Mouse (Mus musculus) heart, embryonic 15.5 days (tissue): Measurements from ENCODE around the gene Midn. TPM values are rescaled to one million over a fixed set of nuclear protein-coding genes. Genes with fewer than 3 reads are reported as not detected.

Experiments used
- ATAC-seq: fragments of 200-750 bp; cut with Nextera tagmentation; replicated peaks from 2 replicates; pipeline ENCODE4 v1.8.0; 2017; ENCODE audit warnings: low read depth, moderate TSS enrichment; ENCODE audit not compliant: insufficient number of reproducible peaks, insufficient read depth, low FRiP score
- H3K27ac ChIP-seq: fragments of 300-500 bp; sonication (generic); 2 replicates; pipeline ENCODE4 v1.5.1; 2015; ENCODE audit warnings: mild to moderate bottlenecking, inconsistent platforms
- H3K27me3 ChIP-seq: fragments of 300-500 bp; sonication (generic); 2 replicates; pipeline ENCODE4 v1.6.1; 2015; ENCODE audit warnings: inconsistent platforms
- H3K36me3 ChIP-seq: fragments of 300-500 bp; sonication (generic); 2 replicates; pipeline ENCODE4 v1.6.1; 2015; ENCODE audit warnings: mild to moderate bottlenecking, inconsistent platforms
- H3K4me1 ChIP-seq: fragments of 300-500 bp; sonication (generic); replicated peaks from 2 replicates; pipeline ENCODE4 v1.6.1; 2015; ENCODE audit warnings: inconsistent platforms
- H3K4me2 ChIP-seq: fragments of 300-500 bp; sonication (generic); 2 replicates; pipeline ENCODE4 v1.6.1; 2015; ENCODE audit warnings: inconsistent platforms, mild to moderate bottlenecking, moderate library complexity
- H3K4me3 ChIP-seq: fragments of 300-500 bp; sonication (generic); 2 replicates; pipeline ENCODE4 v1.5.1; 2015; ENCODE audit warnings: mild to moderate bottlenecking, inconsistent platforms
- H3K9ac ChIP-seq: fragments of 300-500 bp; sonication (generic); 2 replicates; pipeline ENCODE4 v1.6.1; 2015; ENCODE audit warnings: mild to moderate bottlenecking, inconsistent platforms
- H3K9me3 ChIP-seq: fragments of 300-500 bp; sonication (generic); replicated peaks from 2 replicates; pipeline ENCODE4 v1.6.1; 2016; ENCODE audit warnings: inconsistent platforms
- WGBS: fragments of 180-500 bp; shearing (Covaris S2); methylation state at CpG from one replicate; pipeline ENCODE4 v1.1.7; 2015; ENCODE audit warnings: mixed read lengths; 5-methylcytosine and 5-hydroxymethylcytosine counted together
- polyA plus RNA-seq: library from polyadenylated mRNA; unstranded; fragments of >200 nt; fragmentation: Nextera tagmentation; extraction: Ambion mirVana; gene quantifications from 2 replicates; pipeline ENCODE4 v1.2.1, GENCODE M21; 2015

The Midn gene
- polyA plus RNA-seq, 1 experiment from 2014 or later = 11.6 TPM

DNA sequence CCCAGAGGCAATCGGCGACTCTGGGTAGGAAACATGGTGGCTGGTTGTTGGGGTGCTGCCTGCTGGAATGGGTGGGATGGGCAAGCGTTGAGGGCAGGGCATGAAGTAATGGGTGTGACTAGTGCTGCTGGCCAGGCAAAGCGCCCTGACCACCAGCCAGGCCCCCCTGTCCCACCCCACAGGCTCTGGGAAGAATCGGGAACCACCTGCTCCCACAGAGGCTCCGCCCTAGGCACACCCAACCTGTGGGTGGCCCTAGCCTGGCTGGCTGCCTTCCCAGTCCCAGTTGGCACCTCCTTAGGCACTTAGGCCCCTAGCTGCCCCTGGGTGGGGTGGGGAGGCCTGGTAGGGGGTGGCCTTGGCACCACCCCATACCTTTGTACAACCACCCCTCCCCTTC lies 2.2 kb upstream of the Midn start:
- H3K4me3 ChIP-seq = no peak overlapping the region
- H3K4me2 ChIP-seq = peak overlapping the region; percentile 80; the same call in 1 of the 2 replicates
- peaks cover 32% of the 10 kb centered on the region for H3K36me3 ChIP-seq
- 80% methylated on average over 6 of the region's 6 CpGs for WGBS
- no peaks in the 10 kb centered on the region for H3K9me3 ChIP-seq
- ATAC-seq = no peak
- H3K27ac ChIP-seq = peak overlapping the region; percentile 100
- H3K4me1 ChIP-seq = peaks cover 64% of the 10 kb centered on the region
- peak overlapping the region; percentile 41; the same call in 1 of the 2 replicates for H3K9ac ChIP-seq
- no peaks in the 10 kb centered on the region for H3K27me3 ChIP-seq

DNA sequence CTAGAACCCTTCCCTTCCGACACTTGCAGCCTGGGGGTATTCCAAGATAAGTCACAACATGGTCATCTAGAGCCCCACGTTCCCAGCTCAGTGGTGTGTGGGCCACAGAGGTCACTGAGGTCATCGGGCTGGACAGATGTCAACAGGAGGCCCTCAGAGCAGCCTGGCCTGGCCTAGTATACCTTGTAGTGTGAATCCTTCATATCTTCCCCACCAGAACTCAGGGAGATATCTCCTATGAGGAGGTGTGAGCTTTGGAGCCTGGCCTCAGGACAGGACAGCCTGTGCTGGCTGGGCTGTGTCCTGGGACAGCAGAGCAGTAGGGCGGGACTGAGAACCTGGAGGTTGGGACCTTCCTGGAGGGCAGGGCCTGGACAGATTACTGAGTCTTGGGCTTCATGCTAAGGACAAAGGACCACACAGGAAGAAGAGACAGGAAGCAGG lies 1.5 kb upstream of the Midn start:
- peaks cover 33% of the 10 kb centered on the region for H3K36me3 ChIP-seq
- peak overlapping the region; percentile 100 for H3K27ac ChIP-seq
- H3K4me3 ChIP-seq = no peak overlapping the region
- peaks cover 60% of the 10 kb centered on the region for H3K4me1 ChIP-seq
- no peaks in the 10 kb centered on the region for H3K9me3 ChIP-seq
- WGBS = 53% methylated on average over 4 of the region's 4 CpGs
- peak overlapping the region; percentile 80; the same call in 1 of the 2 replicates for H3K4me2 ChIP-seq
- ATAC-seq = no peak
- peak overlapping the region; percentile 41; the same call in 1 of the 2 replicates for H3K9ac ChIP-seq
- no peaks in the 10 kb centered on the region for H3K27me3 ChIP-seq

DNA sequence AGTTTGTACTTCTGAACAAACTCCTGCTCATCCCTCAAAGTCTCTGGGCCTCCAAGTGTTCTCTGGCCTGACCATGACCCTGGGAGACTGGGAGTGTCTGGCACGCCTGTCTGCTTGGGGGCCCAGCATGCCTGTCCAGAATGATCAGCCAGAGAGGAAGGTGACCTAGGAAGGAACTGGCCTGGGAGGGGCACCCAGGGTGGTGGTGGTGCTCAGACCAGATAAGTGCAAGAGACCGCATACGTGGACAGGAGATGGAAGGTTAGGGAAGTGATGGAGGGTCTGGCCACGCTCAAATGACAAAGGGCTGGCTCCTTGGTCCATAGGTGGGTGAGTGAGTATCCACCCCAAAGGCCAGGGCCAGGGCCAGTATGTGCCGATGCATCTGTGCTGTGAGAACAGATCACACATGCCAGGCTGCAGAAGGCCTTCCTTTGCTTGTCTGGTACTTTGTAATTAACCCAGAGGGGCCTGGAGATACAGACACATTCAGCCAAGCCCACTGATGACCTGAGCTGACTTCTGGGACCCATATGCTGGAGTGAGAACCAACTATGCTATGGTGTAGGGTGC lies 840 bp upstream of the Midn start:
- Histone ChIP-seq H3K9ac (peak overlapping the region; percentile 86), H3K27ac (peak overlapping the region; percentile 100), H3K27me3 (no peaks in the 10 kb centered on the region), H3K4me1 (peaks cover 63% of the 10 kb centered on the region), H3K4me2 (peak overlapping the region; percentile 80), H3K9me3 (no peaks in the 10 kb centered on the region), H3K36me3 (peaks cover 35% of the 10 kb centered on the region), H3K4me3 (peak overlapping the region; percentile 76)
- no peak for ATAC-seq
- 46% methylated on average over 5 of the region's 5 CpGs for WGBS

DNA sequence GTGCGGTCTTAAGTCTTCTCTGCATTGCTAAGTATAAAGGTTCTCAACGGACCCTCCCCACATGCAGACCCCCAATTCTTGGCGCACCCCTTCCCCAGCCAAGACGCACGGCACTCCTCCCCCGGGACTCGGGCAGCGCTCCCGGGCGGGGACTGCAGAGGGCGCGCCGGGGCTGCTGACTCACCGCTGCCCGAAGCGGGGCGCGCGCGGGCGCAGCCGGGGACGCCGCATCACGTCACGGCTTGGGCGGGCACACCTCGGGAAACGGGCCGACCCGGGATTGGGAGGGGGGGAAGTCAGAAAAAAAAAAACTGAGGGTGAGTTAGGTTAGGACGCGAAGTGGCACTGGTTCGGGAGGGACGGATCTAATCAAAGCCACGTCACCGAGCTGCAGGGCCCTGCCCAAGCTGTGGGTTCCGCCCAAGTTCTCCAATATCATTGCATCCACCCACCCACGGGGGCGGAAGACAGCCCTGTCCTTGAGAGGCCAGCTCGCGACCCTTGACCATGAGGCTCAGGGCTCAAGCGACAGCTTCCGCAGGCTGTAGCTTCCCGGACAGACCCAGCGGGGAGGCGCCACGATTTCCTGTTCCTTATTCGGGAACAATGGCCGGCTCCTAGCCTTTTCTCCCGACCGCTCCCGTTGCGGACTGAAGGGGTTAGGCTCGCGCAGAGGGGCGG lies 678 bp downstream of the Midn start:
- peak overlapping the region; percentile 76 for H3K4me3 ChIP-seq
- H3K9me3 ChIP-seq = no peaks in the 10 kb centered on the region
- WGBS = under 1% methylated on average over 57 of the region's 57 CpGs
- peak overlapping the region; percentile 100 for H3K27ac ChIP-seq
- H3K9ac ChIP-seq = peak overlapping the region; percentile 86
- peak overlapping the region; percentile 80 for H3K4me2 ChIP-seq
- peaks cover 42% of the 10 kb centered on the region for H3K36me3 ChIP-seq
- peaks cover 66% of the 10 kb centered on the region for H3K4me1 ChIP-seq
- no peaks in the 10 kb centered on the region for H3K27me3 ChIP-seq
- peak; percentile 50 for ATAC-seq

DNA sequence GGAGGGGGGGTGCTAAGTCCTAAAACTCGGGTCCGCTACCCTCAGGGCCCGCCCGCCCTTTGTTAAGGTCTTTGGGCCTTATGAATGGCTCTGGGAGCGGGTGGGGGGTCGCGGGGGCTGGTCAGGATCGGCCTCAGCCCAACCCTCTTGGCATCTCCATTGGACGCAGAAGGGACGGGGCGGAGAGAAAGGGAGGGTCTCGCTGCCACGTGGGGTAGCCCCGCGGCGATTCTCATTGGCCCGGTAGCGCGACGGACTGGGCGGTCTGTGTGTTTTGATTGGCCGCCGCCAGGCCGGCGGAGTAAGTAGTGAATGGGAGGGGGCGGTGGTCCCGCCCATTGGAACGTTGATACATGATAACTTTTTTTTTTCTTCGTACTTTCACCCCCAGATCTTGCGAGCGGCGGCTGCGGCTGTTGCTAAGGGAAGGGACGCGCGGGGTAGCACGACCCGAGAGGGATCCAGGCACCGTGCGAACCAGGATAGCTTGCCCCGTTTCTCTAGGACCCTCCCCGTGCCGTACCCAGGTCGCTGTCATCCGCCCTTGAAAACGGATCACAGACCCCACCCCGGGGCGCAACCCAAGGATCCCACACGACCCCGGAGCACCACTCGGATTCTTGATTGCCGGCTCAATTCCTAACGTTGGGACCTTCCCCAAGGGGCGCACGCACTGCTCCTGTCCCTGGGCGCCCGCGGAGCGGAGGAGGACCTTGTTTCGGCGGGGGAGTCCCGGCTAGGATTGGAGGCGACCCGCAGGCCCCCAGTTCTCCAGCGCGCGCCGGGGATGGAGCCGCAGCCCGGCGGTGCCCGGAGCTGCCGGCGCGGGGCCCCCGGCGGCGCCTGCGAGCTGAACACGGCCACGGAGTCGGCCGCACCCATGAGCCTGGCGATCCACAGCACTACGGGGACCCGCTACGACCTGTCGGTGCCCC lies 1.5 kb downstream of the Midn start:
- Histone ChIP-seq H3K27me3 (no peaks in the 10 kb centered on the region), H3K9ac (peak overlapping the region; percentile 86), H3K36me3 (peaks cover 42% of the 10 kb centered on the region), H3K4me3 (peak overlapping the region; percentile 76), H3K9me3 (no peaks in the 10 kb centered on the region), H3K4me2 (peak overlapping the region; percentile 80), H3K4me1 (peaks cover 66% of the 10 kb centered on the region), H3K27ac (peak overlapping the region; percentile 100)
- WGBS = under 1% methylated on average over 79 of the region's 88 CpGs
- ATAC-seq = peak; percentile 82

DNA sequence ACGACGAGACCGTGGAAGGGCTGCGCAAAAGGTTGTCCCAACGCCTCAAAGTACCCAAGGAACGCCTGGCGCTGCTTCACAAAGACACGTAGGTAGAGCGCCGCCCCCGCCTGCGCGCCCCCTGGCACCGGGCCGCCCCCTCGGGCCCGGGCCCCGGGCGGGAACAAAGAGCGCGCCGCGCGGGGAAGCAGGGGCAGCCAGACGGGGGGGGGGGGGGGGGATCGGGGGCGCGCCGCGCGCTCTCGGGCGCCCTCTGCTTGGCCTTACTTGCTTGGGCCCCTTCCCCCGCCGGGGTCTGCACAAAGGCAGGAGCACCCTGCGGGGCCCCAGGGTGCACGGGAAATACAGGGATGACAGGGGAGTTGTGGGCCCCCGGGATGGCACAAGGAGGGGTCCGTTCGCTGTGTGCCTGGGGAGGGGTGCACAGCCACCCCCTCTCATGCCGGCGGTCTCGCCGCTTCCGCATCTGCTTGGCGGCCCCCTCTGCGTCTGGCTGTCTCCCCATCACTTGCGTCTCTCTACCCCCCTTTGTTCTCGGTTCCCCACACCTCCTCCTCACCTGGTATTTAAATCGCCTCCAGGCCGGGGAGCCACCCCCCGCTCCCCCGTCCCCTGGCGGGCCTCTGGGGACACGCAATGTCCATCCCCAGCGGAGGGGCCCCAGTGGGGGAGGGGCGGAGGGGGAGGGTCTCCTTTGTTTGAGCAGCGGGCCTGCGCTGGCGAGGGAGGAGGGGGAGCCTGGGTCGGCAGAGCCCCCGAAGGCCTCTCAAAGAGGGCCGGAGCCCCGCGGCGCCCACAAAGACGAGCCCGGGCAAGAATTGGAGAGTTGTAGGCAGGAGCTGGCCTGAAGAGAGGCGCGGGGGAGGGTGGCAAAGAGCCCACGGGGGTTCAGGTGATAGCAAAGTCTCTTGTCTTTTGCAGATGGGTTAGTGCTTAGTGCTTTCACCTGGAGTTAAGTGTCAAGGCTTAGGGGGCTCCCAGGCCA lies 2.4 kb downstream of the Midn start:
- no peaks in the 10 kb centered on the region for H3K9me3 ChIP-seq
- H3K36me3 ChIP-seq = peaks cover 42% of the 10 kb centered on the region
- peak overlapping the region; percentile 100 for H3K27ac ChIP-seq
- H3K27me3 ChIP-seq = no peaks in the 10 kb centered on the region
- peak overlapping the region; percentile 80 for H3K4me2 ChIP-seq
- WGBS = under 1% methylated on average over 42 of the region's 71 CpGs
- peak overlapping the region; percentile 82 for H3K9ac ChIP-seq
- ATAC-seq = no peak
- H3K4me1 ChIP-seq = peaks cover 66% of the 10 kb centered on the region
- peak overlapping the region; percentile 76 for H3K4me3 ChIP-seq

DNA sequence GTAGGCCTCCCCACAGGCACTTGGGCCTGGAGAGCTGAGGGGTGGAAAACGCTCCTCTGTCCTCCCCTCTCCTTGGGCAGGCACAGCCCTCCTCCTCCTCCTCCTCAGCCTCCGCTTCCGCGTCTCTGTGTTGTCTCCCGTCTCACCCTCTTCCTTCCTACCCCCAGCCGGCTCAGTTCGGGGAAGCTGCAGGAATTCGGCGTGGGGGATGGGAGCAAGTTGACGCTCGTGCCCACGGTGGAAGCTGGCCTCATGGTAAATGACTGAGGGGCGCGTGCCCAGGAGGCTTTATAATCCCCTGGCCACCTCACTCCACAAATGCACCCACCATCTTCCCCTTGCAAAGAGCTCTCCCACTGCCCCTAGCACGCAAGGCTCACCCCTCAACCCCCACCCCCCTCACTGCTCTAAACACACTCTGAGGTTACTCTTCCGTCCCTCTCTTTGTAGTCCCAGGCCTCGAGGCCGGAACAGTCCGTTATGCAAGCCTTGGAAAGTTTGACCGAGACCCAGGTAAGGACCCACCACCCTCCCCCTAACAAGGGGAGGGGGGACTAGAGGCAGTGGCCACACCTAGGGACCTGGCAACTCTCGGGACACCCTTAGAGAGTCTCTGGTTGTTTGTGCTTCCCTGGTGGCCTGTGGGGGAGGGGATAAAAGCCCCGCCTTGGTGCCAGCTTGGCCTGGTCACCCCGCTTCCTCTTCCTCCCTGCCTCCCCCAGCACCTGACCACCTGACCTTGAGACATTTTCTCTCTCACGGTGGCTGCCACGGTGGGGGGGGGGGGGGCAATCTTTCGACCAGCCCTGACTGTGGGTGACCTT lies 3.4 kb downstream of the Midn start:
- H3K27ac ChIP-seq = peak overlapping the region; percentile 100
- whole genome bisulfite sequencing = under 1% methylated on average over 26 of the region's 26 CpGs
- no peaks in the 10 kb centered on the region for H3K9me3 ChIP-seq
- peaks cover 66% of the 10 kb centered on the region for H3K4me1 ChIP-seq
- H3K27me3 ChIP-seq = no peaks in the 10 kb centered on the region
- ATAC-seq = no peak
- peak overlapping the region; percentile 80 for H3K4me2 ChIP-seq
- H3K4me3 ChIP-seq = peak overlapping the region; percentile 76
- peaks cover 43% of the 10 kb centered on the region for H3K36me3 ChIP-seq
- H3K9ac ChIP-seq = peak overlapping the region; percentile 82

DNA sequence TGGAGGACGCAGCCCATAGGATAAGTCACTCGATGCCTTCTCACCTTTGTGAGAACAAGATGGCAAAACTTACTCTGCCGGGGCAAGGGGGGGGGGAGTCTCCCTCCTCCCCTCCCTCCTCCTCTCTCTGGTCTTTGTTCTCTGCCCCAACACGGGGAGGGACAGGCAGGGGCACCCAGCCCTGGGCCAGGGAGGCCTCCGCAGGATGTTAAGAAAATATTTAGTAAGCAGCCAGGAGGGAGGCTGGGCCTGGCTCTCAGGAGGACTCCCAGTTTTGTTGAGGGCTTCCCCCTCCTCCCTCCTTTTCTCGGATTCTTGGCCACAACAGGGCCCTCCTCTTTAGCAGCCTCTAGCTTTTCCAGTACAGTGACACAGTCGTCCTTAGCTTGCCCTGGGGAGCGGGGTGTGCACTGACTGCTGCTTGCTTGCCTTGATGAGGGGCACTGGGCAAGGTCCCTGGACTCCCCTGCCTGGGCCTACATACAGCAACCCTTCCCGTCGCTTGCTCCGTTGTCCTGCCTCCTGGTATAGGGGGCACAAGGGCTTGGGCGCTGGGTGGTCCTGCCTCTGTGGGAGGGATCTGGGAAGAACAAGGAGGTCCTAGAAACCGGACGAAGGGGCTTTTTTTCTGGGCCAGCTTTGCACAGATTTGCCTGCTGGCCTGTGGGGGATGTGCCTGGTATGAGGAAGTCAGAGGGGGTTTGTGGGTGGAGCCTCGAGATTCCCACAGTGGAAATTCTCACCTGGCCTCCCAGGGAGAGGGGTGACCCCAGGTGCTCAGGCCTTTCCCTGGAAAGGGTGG lies 4.2 kb downstream of the Midn start:
- peak overlapping the region; percentile 100 for H3K27ac ChIP-seq
- peak overlapping the region; percentile 76 for H3K4me3 ChIP-seq
- peak overlapping the region; percentile 80 for H3K4me2 ChIP-seq
- peak overlapping the region; percentile 82 for H3K9ac ChIP-seq
- WGBS = 8% methylated on average over 15 of the region's 15 CpGs
- H3K27me3 ChIP-seq = no peaks in the 10 kb centered on the region
- no peaks in the 10 kb centered on the region for H3K9me3 ChIP-seq
- peaks cover 50% of the 10 kb centered on the region for H3K36me3 ChIP-seq
- no peak for ATAC-seq
- H3K4me1 ChIP-seq = peaks cover 66% of the 10 kb centered on the region

DNA sequence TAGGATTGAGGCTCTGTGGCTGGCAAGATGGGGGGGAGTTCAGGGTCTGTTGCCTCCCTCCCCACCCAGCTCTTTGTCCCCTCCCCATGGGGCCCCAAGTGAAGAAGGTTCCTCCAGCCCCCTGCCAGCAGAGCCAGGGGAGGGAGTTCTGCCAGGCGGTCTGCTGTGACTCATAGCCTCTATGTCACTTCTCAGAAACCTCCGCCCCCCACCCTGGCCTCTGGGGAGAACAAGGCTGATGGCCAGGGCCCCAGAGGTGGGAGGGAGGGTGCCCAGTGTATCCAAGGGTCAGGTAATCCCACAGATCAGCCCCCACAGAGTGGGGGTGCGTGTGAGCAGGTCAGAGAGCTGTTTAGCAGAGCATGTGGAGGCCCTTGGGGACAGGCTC lies 4.8 kb downstream of the Midn start:
- Histone ChIP-seq H3K4me3 (peak overlapping the region; percentile 76), H3K9ac (peak overlapping the region; percentile 82), H3K9me3 (no peaks in the 10 kb centered on the region), H3K27ac (peak overlapping the region; percentile 100), H3K4me2 (peak overlapping the region; percentile 80), H3K4me1 (peaks cover 65% of the 10 kb centered on the region), H3K36me3 (peaks cover 53% of the 10 kb centered on the region), H3K27me3 (no peaks in the 10 kb centered on the region)
- ATAC-seq = no peak
- WGBS = 36% methylated on average over 3 of the region's 3 CpGs
